Mouse (Mus musculus) limb, embryonic 14.5 days (tissue): ENCODE results near the gene Mlip. TPM values are rescaled to one million over a fixed set of nuclear protein-coding genes. Genes with fewer than 3 reads are reported as not detected.
"Not testable (repeated sequence)": the region's sequence is repeated elsewhere in the genome, so short reads cannot be mapped to it uniquely, and the experiment has no call there.

Experiments
- ATAC-seq: fragments of 200-750 bp; cut with Nextera tagmentation; 2 replicates; pipeline ENCODE4 v1.8.0; 2017; ENCODE audit warnings: low read depth, moderate number of reproducible peaks, moderate TSS enrichment; ENCODE audit not compliant: low FRiP score
- DNase-seq: peaks from one replicate; pipeline ENCODE4 v3.0.0-alpha.2; 2015; ENCODE audit warnings: low spot score
- H3K27ac ChIP-seq: fragments of 300-500 bp; sonication (generic); replicated peaks from 2 replicates; pipeline ENCODE4 v1.5.1; 2014; ENCODE audit warnings: low read depth, mild to moderate bottlenecking, low read length, moderate library complexity, mixed read lengths
- H3K27me3 ChIP-seq: fragments of 300-500 bp; sonication (generic); 2 replicates; pipeline ENCODE4 v1.6.1; 2014; ENCODE audit warnings: low read length, mixed read lengths; ENCODE audit not compliant: control insufficient read depth, insufficient read depth
- H3K36me3 ChIP-seq: fragments of 300-500 bp; sonication (generic); 2 replicates; pipeline ENCODE4 v1.6.1; 2014; ENCODE audit warnings: mild to moderate bottlenecking, low read length, moderate library complexity, mixed read lengths; ENCODE audit not compliant: control insufficient read depth, insufficient read depth
- H3K4me1 ChIP-seq: fragments of 300-500 bp; sonication (generic); 2 replicates; pipeline ENCODE4 v1.6.1; 2014; ENCODE audit warnings: antibody characterized with exemption, low read length, mixed read lengths; ENCODE audit not compliant: control insufficient read depth, insufficient read depth
- H3K4me2 ChIP-seq: fragments of 300-500 bp; sonication (generic); replicated peaks from 2 replicates; pipeline ENCODE4 v1.6.1; 2014; ENCODE audit warnings: low read depth, mild to moderate bottlenecking, low read length, moderate library complexity; ENCODE audit not compliant: severe bottlenecking
- H3K4me3 ChIP-seq: fragments of 300-500 bp; sonication (generic); replicated peaks from 2 replicates; pipeline ENCODE4 v1.5.1; 2014; ENCODE audit warnings: low read length
- H3K9ac ChIP-seq: fragments of 300-500 bp; sonication (generic); 2 replicates; pipeline ENCODE4 v1.6.1; 2014; ENCODE audit warnings: mild to moderate bottlenecking, low read depth, low read length, moderate library complexity; ENCODE audit not compliant: severe bottlenecking
- H3K9me3 ChIP-seq: fragments of 300-500 bp; sonication (generic); 2 replicates; pipeline ENCODE4 v1.6.1; 2016; ENCODE audit warnings: low read length; ENCODE audit not compliant: control insufficient read depth
- POLR2A ChIP-seq: fragments of 200-500 bp; IDR thresholded peaks from 2 replicates; pipeline ENCODE4 v1.8.0; 2012; ENCODE audit warnings: inconsistent platforms, mild to moderate bottlenecking, moderate library complexity, borderline replicate concordance; ENCODE audit not compliant: insufficient read depth, insufficient read length; ENCODE audit errors: extremely low read depth
- WGBS: fragments of 180-500 bp; shearing (Covaris S2); extraction: QIAGEN DNeasy Blood & Tissue Kit; methylation state at CpG from one replicate; pipeline ENCODE4 v1.1.7; 2014; 5-methylcytosine and 5-hydroxymethylcytosine counted together
- polyA plus RNA-seq, 2 experiments: library from polyadenylated mRNA; depleted of rRNA in 1 of 2; stranded (reverse) in 1 of 2; unstranded in 1 of 2; fragments of >200 nt; fragmentation: Nextera tagmentation in 1 of 2; extraction: Ambion mirVana in 1 of 2; gene quantifications; 2 replicates each; pipeline versions ENCODE4 v1.2.1 to v1.2.3; 2012 to 2014

Mlip gene
- polyA plus RNA-seq, 2 experiments: 0.80 to 1.6 TPM

- Histone ChIP-seq H3K27me3 (no peaks in the 10 kb centered on the region), H3K9me3 (no peaks in the 10 kb centered on the region), H3K9ac (no peak overlapping the region), H3K36me3 (no peaks in the 10 kb centered on the region), H3K4me3 (no peak overlapping the region), H3K4me2 (no peak overlapping the region), H3K27ac (no peak overlapping the region), H3K4me1 (no peaks in the 10 kb centered on the region)
- DNase-seq: no peak
- WGBS: 71% methylated on average over 9 of the region's 9 CpGs
- no peak for TF ChIP-seq POLR2A
- ATAC-seq: no peak
These were observed 16.5 kb upstream of the Mlip start for GRCm38 (mm10) chr9:77369262-77369661.

- 62% methylated on average over 9 of the region's 9 CpGs for WGBS
- not testable (repeated sequence) for H3K27me3 ChIP-seq, ATAC-seq, H3K4me2 ChIP-seq, H3K27ac ChIP-seq, DNase-seq, H3K4me3 ChIP-seq, H3K9me3 ChIP-seq, H3K36me3 ChIP-seq, H3K9ac ChIP-seq, H3K4me1 ChIP-seq
These were observed 11.9 kb upstream of the Mlip start for GRCm38 (mm10) chr9:77364681-77365080.

- ATAC-seq (no peak), DNase-seq (no peak)
- Histone ChIP-seq H3K4me1 (no peaks in the 10 kb centered on the region), H3K4me3 (no peak overlapping the region), H3K9ac (no peak overlapping the region), H3K27ac (no peak overlapping the region), H3K4me2 (no peak overlapping the region), H3K9me3 (no peaks in the 10 kb centered on the region), H3K27me3 (no peaks in the 10 kb centered on the region), H3K36me3 (no peaks in the 10 kb centered on the region)
- TF ChIP-seq POLR2A: no peak
These were observed 10.1 kb upstream of the Mlip start for GRCm38 (mm10) chr9:77362906-77363305.

GRCm38 (mm10) chr9:77360654-77361053, 7.9 kb upstream of the Mlip start:
- TF ChIP-seq POLR2A: no peak
- WGBS: 79% methylated on average over 8 of the region's 8 CpGs
- no peak for ATAC-seq

GRCm38 (mm10) chr9:77359278-77359973, 6.7 kb upstream of the Mlip start:
- no peak overlapping the region for H3K9ac ChIP-seq
- ATAC-seq (no peak), DNase-seq (no peak)
- no peaks in the 10 kb centered on the region for H3K27me3 ChIP-seq
- H3K4me1 ChIP-seq: no peaks in the 10 kb centered on the region
- H3K36me3 ChIP-seq: no peaks in the 10 kb centered on the region
- 83% methylated on average over 10 of the region's 10 CpGs for WGBS
- no peak for TF ChIP-seq POLR2A
- H3K4me3 ChIP-seq: no peak overlapping the region
- no peak overlapping the region for H3K4me2 ChIP-seq
- H3K9me3 ChIP-seq: no peaks in the 10 kb centered on the region
- no peak overlapping the region for H3K27ac ChIP-seq

More at GRCm38 (mm10) chr9:77360654-77361053, 7.9 kb upstream of the Mlip start:
- Histone ChIP-seq H3K27me3 (no peaks in the 10 kb centered on the region), H3K4me2 (no peak overlapping the region), H3K4me1 (no peaks in the 10 kb centered on the region), H3K36me3 (no peaks in the 10 kb centered on the region), H3K9me3 (no peaks in the 10 kb centered on the region), H3K4me3 (no peak overlapping the region), H3K9ac (no peak overlapping the region), H3K27ac (no peak overlapping the region)
- DNase-seq: no peak
